Mouse (Mus musculus) lung, postnatal 0 days (tissue): ENCODE measurements around the gene Nop14.

ENCODE experiments used
- CTCF ChIP-seq: IDR thresholded peaks from 2 replicates; pipeline ENCODE4 v1.5.1; 2016; ENCODE audit warnings: antibody characterized with exemption, mild to moderate bottlenecking
- EP300 ChIP-seq: IDR thresholded peaks from 2 replicates; pipeline ENCODE4 v1.6.1; 2016; ENCODE audit warnings: antibody characterized with exemption, mild to moderate bottlenecking, control low read depth

DNA sequence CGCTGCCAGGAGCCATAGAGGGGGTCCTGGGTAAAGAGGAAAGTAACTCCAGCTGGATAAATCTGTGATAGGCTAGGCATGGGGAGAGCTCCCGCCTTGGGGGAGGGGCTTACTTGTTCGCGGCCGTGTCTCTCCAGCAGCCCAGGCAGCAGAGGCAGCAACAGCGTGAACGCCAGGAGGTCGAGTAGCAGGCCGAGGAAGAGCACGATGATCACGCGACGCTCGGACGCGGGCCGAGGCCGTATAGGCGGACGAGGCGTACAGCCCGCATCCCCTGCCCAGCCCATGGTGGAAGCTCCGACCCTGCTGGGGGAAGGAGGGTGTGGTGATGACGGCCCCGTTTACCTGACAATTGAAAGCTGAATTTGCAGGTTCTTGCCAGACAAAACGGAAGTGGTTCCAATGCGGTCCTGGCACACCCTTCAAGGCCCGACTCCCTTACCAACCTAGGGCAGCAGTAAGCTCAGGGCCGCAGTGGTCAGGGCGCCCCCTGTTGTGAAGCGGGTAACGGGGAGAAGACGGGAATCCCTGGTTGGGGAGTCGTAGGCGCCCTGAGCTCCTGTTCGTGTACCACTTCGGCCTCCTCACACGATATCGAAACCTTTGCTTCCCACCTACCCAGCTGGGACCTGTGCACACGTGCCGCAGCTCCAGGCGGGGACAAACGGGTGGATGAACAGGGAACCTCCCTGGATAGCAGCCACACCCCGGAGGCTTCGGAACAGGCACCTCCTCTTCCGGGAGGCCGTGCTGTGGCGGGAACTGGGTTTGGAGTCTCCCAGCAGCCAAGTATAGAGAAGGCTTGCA, 23.3 kb downstream of the Nop14 start, which contains the start of gene Mfsd10:
- TF ChIP-seq EP300, result no peak
- peak; percentile 71 for TF ChIP-seq CTCF
